Mouse (Mus musculus) limb, embryonic 15.5 days (tissue): ENCODE results near the gene Kcna10. TPM values are rescaled to one million over a fixed set of nuclear protein-coding genes. Genes with fewer than 3 reads are reported as not detected.
A peak's percentile ranks its signal among the peaks of the same experiment; 100 is the strongest.

Experiments
- ATAC-seq: fragments of 200-750 bp; cut with Nextera tagmentation; 2 replicates; pipeline ENCODE4 v1.8.0; 2017; ENCODE audit warnings: low read depth, moderate TSS enrichment; ENCODE audit not compliant: insufficient number of reproducible peaks, low FRiP score, low TSS enrichment
- H3K27ac ChIP-seq: fragments of 300-500 bp; sonication (generic); 2 replicates; pipeline ENCODE4 v1.5.1; 2015; ENCODE audit warnings: moderate library complexity, mild to moderate bottlenecking, inconsistent platforms
- H3K27me3 ChIP-seq: fragments of 300-500 bp; sonication (generic); 2 replicates; pipeline ENCODE4 v1.6.1; 2015; ENCODE audit warnings: inconsistent platforms
- H3K36me3 ChIP-seq: fragments of 300-500 bp; sonication (generic); 2 replicates; pipeline ENCODE4 v1.6.1; 2015; ENCODE audit warnings: inconsistent platforms
- H3K4me1 ChIP-seq: fragments of 300-500 bp; sonication (generic); 2 replicates; pipeline ENCODE4 v1.6.1; 2015; ENCODE audit warnings: inconsistent platforms
- H3K4me2 ChIP-seq: fragments of 300-500 bp; sonication (generic); 2 replicates; pipeline ENCODE4 v1.6.1; 2015; ENCODE audit warnings: mild to moderate bottlenecking, inconsistent platforms
- H3K4me3 ChIP-seq: fragments of 300-500 bp; sonication (generic); 2 replicates; pipeline ENCODE4 v1.5.1; 2015; ENCODE audit warnings: mild to moderate bottlenecking, inconsistent platforms
- H3K9ac ChIP-seq: fragments of 300-500 bp; sonication (generic); 2 replicates; pipeline ENCODE4 v1.6.1; 2015; ENCODE audit warnings: inconsistent platforms
- H3K9me3 ChIP-seq: fragments of 300-500 bp; sonication (generic); 2 replicates; pipeline ENCODE4 v1.6.1; 2016; ENCODE audit warnings: inconsistent platforms
- WGBS: fragments of 180-500 bp; shearing (Covaris S2); methylation state at CpG from one replicate; pipeline ENCODE4 v1.1.7; 2015; 5-methylcytosine and 5-hydroxymethylcytosine counted together
- polyA plus RNA-seq: library from polyadenylated mRNA; unstranded; fragments of >200 nt; fragmentation: Nextera tagmentation; extraction: Ambion mirVana; gene quantifications from 2 replicates; pipeline ENCODE4 v1.2.1, GENCODE M21; 2015

Gene Kcna10
- polyA plus RNA-seq = 0.08 and 0.09 TPM in 2 replicates

DNA sequence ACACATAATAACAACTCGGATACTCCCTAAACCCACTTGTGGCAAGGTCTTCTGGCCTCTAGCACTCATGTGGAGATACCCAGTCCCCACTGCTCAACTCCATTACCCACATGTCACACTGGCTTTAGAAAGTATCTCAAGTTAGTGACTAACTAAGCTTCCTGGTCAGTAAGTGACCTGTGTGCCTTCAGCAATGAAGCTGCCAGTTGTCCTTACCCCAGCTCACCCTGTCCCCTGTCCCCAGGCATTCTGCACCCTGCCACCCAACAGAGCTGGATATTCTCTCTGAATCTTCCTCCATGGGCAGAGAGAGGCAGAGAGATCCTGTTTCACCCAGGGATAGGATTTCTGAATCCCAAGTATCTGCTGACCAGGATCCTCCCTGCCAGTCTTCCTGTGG lies at the start of gene Kcna10:
Gene Kcna10 (plus strand): TSS at position 301 of the 400 bp plus-strand sequence.
- H3K27ac ChIP-seq = no peak within 1 kb of the TSS
- H3K4me3 ChIP-seq = no peak within 1 kb of the TSS
- no peak within 1 kb of the TSS for H3K9ac ChIP-seq
- no peaks in the 10 kb centered on the region for H3K27me3 ChIP-seq
- H3K9me3 ChIP-seq = no peaks in the 10 kb centered on the region
- no peak for ATAC-seq
- no peaks in the 10 kb centered on the region for H3K4me1 ChIP-seq
- 76% methylated on average over 1 of the region's 1 CpGs for WGBS
- H3K4me2 ChIP-seq = no peak within 1 kb of the TSS
- H3K36me3 ChIP-seq = no peaks in the 10 kb centered on the region

DNA sequence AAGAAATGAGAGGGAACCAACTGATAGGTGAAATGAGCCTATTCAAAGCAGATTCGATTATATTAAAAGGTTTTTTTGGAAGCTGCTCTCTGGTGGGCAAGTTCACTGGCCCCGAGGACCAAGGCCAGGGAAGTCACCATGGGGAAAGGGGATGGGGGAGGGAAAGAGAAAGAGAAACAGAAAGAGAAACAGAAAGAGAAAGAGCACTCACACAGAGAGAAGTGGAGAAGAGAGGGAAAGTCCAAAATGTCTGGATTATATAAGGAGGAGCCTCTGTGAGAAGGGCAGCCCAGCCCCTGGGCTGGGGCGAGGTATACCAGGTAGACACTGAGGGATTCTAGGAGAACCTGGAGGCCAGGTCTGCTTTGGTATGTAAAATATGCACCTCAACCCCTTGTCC lies 48.4 kb upstream of the Kcna10 start:
- Histone ChIP-seq H3K27ac (no peak overlapping the region), H3K9me3 (no peaks in the 10 kb centered on the region), H3K4me1 (peaks cover 4% of the 10 kb centered on the region; the same call in 1 of the 2 replicates), H3K9ac (no peak overlapping the region), H3K36me3 (no peaks in the 10 kb centered on the region), H3K4me3 (no peak overlapping the region), H3K27me3 (no peaks in the 10 kb centered on the region), H3K4me2 (no peak overlapping the region)
- 70% methylated on average over 3 of the region's 3 CpGs for WGBS
- no peak for ATAC-seq

GRCm38 (mm10) chr3:107147126-107147525 lies 35.7 kb upstream of the Kcna10 start:
- H3K27ac ChIP-seq = no peak overlapping the region
- H3K27me3 ChIP-seq = no peaks in the 10 kb centered on the region
- H3K4me3 ChIP-seq = no peak overlapping the region
- H3K4me2 ChIP-seq = no peak overlapping the region
- no peaks in the 10 kb centered on the region for H3K36me3 ChIP-seq
- no peak for ATAC-seq
- 64% methylated on average over 7 of the region's 7 CpGs for WGBS
- no peak overlapping the region for H3K9ac ChIP-seq
- H3K9me3 ChIP-seq = no peaks in the 10 kb centered on the region
- no peaks in the 10 kb centered on the region for H3K4me1 ChIP-seq

GRCm38 (mm10) chr3:107149006-107149405 lies 33.9 kb upstream of the Kcna10 start:
- H3K4me3 ChIP-seq = no peak overlapping the region
- H3K4me2 ChIP-seq = no peak overlapping the region
- no peaks in the 10 kb centered on the region for H3K27me3 ChIP-seq
- no peak for ATAC-seq
- H3K4me1 ChIP-seq = no peaks in the 10 kb centered on the region
- H3K9ac ChIP-seq = no peak overlapping the region
- no peak overlapping the region for H3K27ac ChIP-seq
- H3K9me3 ChIP-seq = no peaks in the 10 kb centered on the region
- WGBS = 73% methylated on average over 3 of the region's 3 CpGs
- H3K36me3 ChIP-seq = no peaks in the 10 kb centered on the region

- whole genome bisulfite sequencing = 42% methylated on average over 3 of the region's 3 CpGs
- no peak for ATAC-seq
- H3K9me3 ChIP-seq = no peaks in the 10 kb centered on the region
These were observed 32.4 kb upstream of the Kcna10 start for GRCm38 (mm10) chr3:107150469-107150868.

DNA sequence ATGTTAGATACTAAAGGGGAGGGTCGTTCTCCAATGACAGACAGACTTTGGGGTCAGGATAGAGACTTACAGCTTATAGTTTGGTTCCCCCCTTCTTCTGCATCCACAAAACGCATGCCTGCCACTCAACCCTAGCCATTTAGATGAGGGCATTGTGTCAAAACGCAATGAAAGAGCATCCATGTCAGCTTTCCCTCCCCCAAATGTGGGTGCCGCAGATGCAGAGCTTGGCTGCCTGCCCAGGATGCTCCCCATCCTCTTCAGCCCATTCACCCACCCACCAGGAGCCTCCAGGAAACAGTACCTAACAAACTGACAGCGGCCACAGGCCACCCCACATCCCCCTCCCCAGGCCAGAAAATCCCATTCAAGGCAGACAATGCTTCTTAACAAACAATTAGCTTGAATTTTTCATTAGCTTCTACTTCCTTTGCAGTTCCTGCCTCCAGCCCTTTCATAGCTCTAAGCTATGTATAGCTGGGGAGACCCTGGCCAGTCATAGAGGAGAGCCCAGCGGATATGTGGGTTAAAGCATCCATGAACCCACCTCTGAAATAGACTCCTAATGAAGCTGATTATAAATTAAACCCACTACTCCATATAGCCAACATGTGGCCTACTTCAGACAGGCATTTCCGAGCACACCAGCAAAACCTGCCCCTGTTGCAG lies 31.9 kb upstream of the Kcna10 start:
- Histone ChIP-seq H3K4me2 (no peak overlapping the region), H3K4me1 (no peaks in the 10 kb centered on the region), H3K36me3 (no peaks in the 10 kb centered on the region), H3K9ac (no peak overlapping the region), H3K9me3 (no peaks in the 10 kb centered on the region), H3K27me3 (no peaks in the 10 kb centered on the region), H3K4me3 (no peak overlapping the region), H3K27ac (no peak overlapping the region)
- WGBS = 63% methylated on average over 7 of the region's 7 CpGs
- no peak for ATAC-seq

More at GRCm38 (mm10) chr3:107150469-107150868, 32.4 kb upstream of the Kcna10 start:
- Histone ChIP-seq H3K4me3 (no peak overlapping the region), H3K36me3 (no peaks in the 10 kb centered on the region), H3K27me3 (no peaks in the 10 kb centered on the region), H3K4me1 (no peaks in the 10 kb centered on the region), H3K27ac (no peak overlapping the region), H3K4me2 (no peak overlapping the region), H3K9ac (no peak overlapping the region)

DNA sequence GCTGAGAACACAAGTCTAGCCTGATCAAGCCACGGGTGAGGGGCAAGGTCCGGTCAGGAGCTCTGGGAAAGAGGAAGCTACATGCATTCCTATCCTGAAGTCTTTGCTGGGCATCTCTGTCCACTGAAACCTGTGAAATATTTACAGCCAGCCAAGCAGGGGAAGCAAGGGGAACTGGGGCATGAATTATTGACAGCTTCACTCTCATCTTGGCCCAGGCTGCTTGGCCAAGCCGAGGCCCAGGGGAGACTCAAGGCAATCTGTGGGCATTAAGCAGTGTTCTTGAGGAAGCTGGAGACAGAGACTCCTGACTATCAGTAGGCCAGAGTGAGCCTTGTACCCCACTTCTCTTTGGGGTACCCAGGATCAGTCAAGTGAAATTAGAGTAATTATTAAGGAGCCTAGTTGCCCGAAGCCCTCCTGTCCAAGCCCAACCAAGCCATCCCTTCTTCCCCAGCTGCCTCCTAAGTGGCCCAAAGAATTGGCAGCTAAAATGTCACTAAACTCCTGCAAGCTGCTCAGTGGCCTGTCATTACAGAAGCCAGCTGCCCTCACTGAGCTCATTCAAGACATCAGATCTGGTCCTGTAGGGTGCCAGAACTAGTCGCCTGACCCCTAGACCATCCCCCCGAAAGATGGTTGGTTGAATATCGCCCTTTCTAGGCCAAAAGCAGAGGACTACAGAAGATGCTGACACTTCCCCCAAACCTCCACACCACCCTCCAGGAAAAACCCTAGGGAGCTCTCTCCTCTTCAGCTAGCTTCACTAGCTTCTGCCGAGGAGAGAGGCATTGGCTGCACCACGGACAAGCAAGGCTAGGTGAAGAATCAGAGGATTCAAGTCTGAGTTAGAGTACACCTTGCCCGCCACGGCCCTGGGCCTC lies 28.8 kb upstream of the Kcna10 start:
- H3K4me3 ChIP-seq = no peak overlapping the region
- H3K9me3 ChIP-seq = no peaks in the 10 kb centered on the region
- H3K4me2 ChIP-seq = no peak overlapping the region
- no peak overlapping the region for H3K27ac ChIP-seq
- peaks cover 3% of the 10 kb centered on the region; the same call in 1 of the 2 replicates for H3K27me3 ChIP-seq
- H3K4me1 ChIP-seq = no peaks in the 10 kb centered on the region
- WGBS = 82% methylated on average over 11 of the region's 11 CpGs
- no peak for ATAC-seq
- H3K9ac ChIP-seq = no peak overlapping the region
- H3K36me3 ChIP-seq = no peaks in the 10 kb centered on the region

DNA sequence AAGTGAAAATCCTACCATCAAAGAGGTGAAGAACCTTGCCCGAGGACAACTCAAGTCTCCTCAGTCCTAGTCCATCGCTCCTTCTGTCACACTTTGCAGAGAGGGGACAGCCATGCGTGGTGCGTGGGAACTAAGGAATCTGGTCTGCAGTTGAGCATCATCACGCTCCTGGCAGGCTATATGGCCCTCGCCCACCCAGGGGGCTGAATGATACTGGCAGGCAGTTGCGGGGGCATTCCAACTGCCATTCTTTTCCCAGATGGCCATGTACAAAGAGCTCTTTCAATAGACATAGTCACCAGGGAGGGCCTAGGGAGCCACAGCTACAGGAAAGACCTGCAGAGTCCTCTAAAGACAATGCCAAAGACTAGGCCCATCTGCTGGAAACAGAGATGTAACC lies 24.0 kb upstream of the Kcna10 start:
- H3K36me3 ChIP-seq = no peaks in the 10 kb centered on the region
- H3K9ac ChIP-seq = no peak overlapping the region
- H3K9me3 ChIP-seq = no peaks in the 10 kb centered on the region
- H3K27ac ChIP-seq = no peak overlapping the region
- H3K4me2 ChIP-seq = no peak overlapping the region
- ATAC-seq = no peak
- H3K4me3 ChIP-seq = no peak overlapping the region
- H3K27me3 ChIP-seq = peaks cover 18% of the 10 kb centered on the region; the same call in 1 of the 2 replicates
- H3K4me1 ChIP-seq = peaks cover 4% of the 10 kb centered on the region; the same call in 1 of the 2 replicates
- WGBS = 88% methylated on average over 7 of the region's 7 CpGs

DNA sequence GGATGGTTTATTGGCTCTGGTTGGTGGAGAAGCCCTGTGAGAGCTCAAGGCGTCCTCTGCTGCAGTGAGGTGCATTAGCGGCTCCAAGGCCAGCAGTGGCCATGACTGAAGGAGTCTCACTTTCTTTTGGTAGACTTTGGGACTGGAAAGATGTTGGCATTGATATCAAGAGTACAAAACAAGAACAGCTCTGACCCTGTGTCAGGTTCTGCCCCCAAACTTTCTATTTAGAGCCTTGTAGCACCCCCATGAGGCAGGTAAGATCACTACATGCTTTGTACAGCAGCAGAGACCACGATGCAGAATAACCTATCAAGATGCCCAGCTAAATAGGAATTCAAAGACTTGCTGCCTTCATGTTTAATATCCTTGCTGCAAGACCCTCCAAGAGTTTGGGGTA lies 23.4 kb upstream of the Kcna10 start:
- Histone ChIP-seq H3K4me2 (peak overlapping the region; percentile 39; the same call in 1 of the 2 replicates), H3K36me3 (no peaks in the 10 kb centered on the region), H3K4me1 (peaks cover 4% of the 10 kb centered on the region; the same call in 1 of the 2 replicates), H3K4me3 (no peak overlapping the region), H3K27me3 (peaks cover 18% of the 10 kb centered on the region; the same call in 1 of the 2 replicates), H3K9ac (no peak overlapping the region), H3K9me3 (no peaks in the 10 kb centered on the region), H3K27ac (no peak overlapping the region)
- ATAC-seq = no peak
- WGBS = 62% methylated on average over 3 of the region's 3 CpGs

GRCm38 (mm10) chr3:107159859-107160324 lies 23.0 kb upstream of the Kcna10 start:
- H3K36me3 ChIP-seq = no peaks in the 10 kb centered on the region
- ATAC-seq = no peak
- H3K9me3 ChIP-seq = no peaks in the 10 kb centered on the region
- H3K27me3 ChIP-seq = peaks cover 18% of the 10 kb centered on the region; the same call in 1 of the 2 replicates
- no peak overlapping the region for H3K9ac ChIP-seq
- no peak overlapping the region for H3K27ac ChIP-seq
- H3K4me2 ChIP-seq = peak overlapping the region; percentile 39
- peak overlapping the region; percentile 13 for H3K4me3 ChIP-seq
- peaks cover 4% of the 10 kb centered on the region; the same call in 1 of the 2 replicates for H3K4me1 ChIP-seq
- WGBS = 1% methylated on average over 17 of the region's 17 CpGs

DNA sequence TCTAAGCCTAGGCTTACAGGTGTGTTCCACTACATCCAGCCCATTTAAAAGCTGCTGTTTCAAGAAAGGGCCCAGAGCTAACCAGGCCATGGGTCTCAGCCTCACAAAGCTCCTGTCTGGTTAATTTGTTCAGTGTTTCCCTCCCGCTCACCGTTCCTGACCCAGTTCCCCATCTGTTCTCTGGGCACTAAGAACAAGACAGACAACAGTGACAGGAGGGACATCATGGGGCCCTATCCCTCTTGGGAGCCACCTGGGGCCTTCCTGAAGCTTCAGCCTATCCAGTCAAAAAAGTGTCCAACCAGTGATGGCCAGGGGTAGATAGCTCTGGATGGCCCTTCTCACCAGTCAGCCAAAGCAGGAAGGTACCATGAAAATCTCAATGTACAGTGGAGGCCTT lies 20.1 kb upstream of the Kcna10 start:
- Histone ChIP-seq H3K9me3 (no peaks in the 10 kb centered on the region), H3K4me1 (peaks cover 4% of the 10 kb centered on the region; the same call in 1 of the 2 replicates), H3K9ac (no peak overlapping the region), H3K36me3 (no peaks in the 10 kb centered on the region), H3K27ac (no peak overlapping the region), H3K27me3 (peaks cover 18% of the 10 kb centered on the region; the same call in 1 of the 2 replicates), H3K4me2 (no peak overlapping the region), H3K4me3 (no peak overlapping the region)
- WGBS = 89% methylated on average over 2 of the region's 2 CpGs
- ATAC-seq = no peak

GRCm38 (mm10) chr3:107169552-107169951 lies 13.3 kb upstream of the Kcna10 start:
- Histone ChIP-seq H3K9me3 (no peaks in the 10 kb centered on the region), H3K4me3 (no peak overlapping the region), H3K27me3 (no peaks in the 10 kb centered on the region), H3K4me2 (no peak overlapping the region), H3K36me3 (no peaks in the 10 kb centered on the region), H3K9ac (no peak overlapping the region), H3K4me1 (no peaks in the 10 kb centered on the region), H3K27ac (no peak overlapping the region)
- WGBS = 68% methylated on average over 2 of the region's 2 CpGs
- no peak for ATAC-seq
